9 mouse cellular contexts compared by ENCODE assay signal in the genomic region with DNA sequence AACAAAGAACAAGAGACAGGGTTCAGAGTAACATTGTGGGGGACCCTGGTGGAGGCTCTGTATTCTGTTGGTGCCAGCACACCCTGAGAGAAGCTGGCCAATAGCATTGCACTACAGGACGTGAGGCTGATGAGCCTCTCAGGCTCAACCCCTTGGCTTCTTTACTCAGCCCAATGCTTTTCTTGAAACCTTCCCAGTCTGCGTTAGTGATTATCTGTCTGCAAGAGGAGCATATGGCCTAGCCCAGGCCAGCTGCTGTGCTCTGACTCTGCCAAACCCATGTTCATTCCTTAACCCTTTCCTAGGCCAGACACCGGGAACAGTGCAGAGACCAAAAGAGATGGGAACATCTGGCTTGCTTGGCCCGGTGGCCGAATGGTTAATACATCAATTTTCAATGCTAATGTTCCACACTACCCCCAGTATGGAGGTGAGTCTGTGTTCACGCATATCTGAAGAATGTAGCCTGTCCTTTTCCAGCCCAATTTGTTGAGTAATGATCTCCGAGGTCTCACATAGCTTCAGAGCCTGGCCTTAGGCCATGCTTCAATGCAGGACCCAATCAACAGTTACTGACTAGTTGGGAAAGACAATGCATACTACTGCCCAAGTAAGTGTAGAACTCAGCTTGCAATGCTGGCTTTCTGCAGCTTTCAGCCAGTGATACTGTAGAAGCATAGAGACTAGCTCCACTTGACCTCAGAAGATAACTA.
DNase-seq lines count a peak whose midpoint lies in the region; ATAC-seq lines count a peak whose summit lies in the region.
"Had no signal": no experiment of that assay in that cellular context is flagged by ENCODE, and none has a peak within 500 bp of the region (broad histone marks: within the 10 kb centered on the region; RNA-seq: fewer than 3 reads in every experiment).

No protein-coding gene starts in this region.

- no peaks in the 10 kb centered on the region for H3K36me3 ChIP-seq in kidney, embryonic 15.5 days
- no peaks in the 10 kb centered on the region for H3K36me3 ChIP-seq in forebrain, embryonic 10.5 days (replicated peaks)
- H3K36me3 ChIP-seq in hindbrain, embryonic 11.5 days (ENCODE audit: control insufficient read depth, insufficient read depth, low read length): no peaks in the 10 kb centered on the region
- H3K36me3 ChIP-seq in midbrain, embryonic 14.5 days (ENCODE audit: control insufficient read depth, insufficient read depth, low read length): no peaks in the 10 kb centered on the region

- no peak overlapping the region for H3K4me3 ChIP-seq in kidney, embryonic 15.5 days (replicated peaks)
- no peak overlapping the region for H3K4me3 ChIP-seq in forebrain, embryonic 10.5 days
- no peak overlapping the region for H3K4me3 ChIP-seq in hindbrain, embryonic 11.5 days (ENCODE audit: low read depth, low read length)
- no peak overlapping the region for H3K4me3 ChIP-seq in midbrain, embryonic 14.5 days (replicated peaks; ENCODE audit: low read depth, low read length)
- H3K4me3 ChIP-seq: myocyte had no signal

- no peaks in the 10 kb centered on the region for H3K4me1 ChIP-seq in kidney, embryonic 15.5 days
- H3K4me1 ChIP-seq in forebrain, embryonic 10.5 days: peaks cover 9% of the 10 kb centered on the region
- no peaks in the 10 kb centered on the region for H3K4me1 ChIP-seq in hindbrain, embryonic 11.5 days (replicated peaks; ENCODE audit: control insufficient read depth, insufficient read depth, low read length)
- H3K4me1 ChIP-seq in midbrain, embryonic 14.5 days (ENCODE audit: control insufficient read depth, insufficient read depth, low read length): no peaks in the 10 kb centered on the region

- H3K27ac ChIP-seq in kidney, embryonic 15.5 days: no peak overlapping the region
- 0 out of 2 replicates have a peak overlapping the region, but pooled peaks have one; percentile 15 for H3K27ac ChIP-seq in forebrain, embryonic 10.5 days
- H3K27ac ChIP-seq in hindbrain, embryonic 11.5 days (ENCODE audit: low read depth, low read length): no peak overlapping the region
- H3K27ac ChIP-seq in midbrain, embryonic 14.5 days (replicated peaks; ENCODE audit: low read depth, low read length): 0 out of 2 replicates have a peak overlapping the region, but pooled peaks have one; percentile 26

- no peak overlapping the region for H3K9ac ChIP-seq in kidney, embryonic 15.5 days
- H3K9ac ChIP-seq in hindbrain, embryonic 11.5 days (ENCODE audit: low read depth, low read length): no peak overlapping the region
- no peak overlapping the region for H3K9ac ChIP-seq in midbrain, embryonic 14.5 days (replicated peaks; ENCODE audit: low read length)

- DNase-seq in kidney, postnatal 14 days: no peak
- no peak for DNase-seq in forebrain, embryonic 10.5 days (ENCODE audit: extremely low spot score, low spot score)
- DNase-seq in hindbrain, embryonic 11.5 days (ENCODE audit: low spot score): peak; percentile 18
- peak; percentile 44 for DNase-seq in midbrain, embryonic 14.5 days
- DNase-seq in frontal cortex, postnatal 25 days (ENCODE audit: low spot score in 2 of 2): no peak
- no peak for DNase-seq in left cerebral cortex, adult 11 months (ENCODE audit: low spot score)
- DNase-seq in spleen, adult 12 weeks (ENCODE audit: low spot score): no peak

- no peak overlapping the region for H3K4me2 ChIP-seq in kidney, embryonic 15.5 days
- H3K4me2 ChIP-seq in hindbrain, embryonic 11.5 days (replicated peaks; ENCODE audit: low read depth, low read length): no peak overlapping the region
- no peak overlapping the region for H3K4me2 ChIP-seq in midbrain, embryonic 14.5 days (ENCODE audit: low read length)

- ATAC-seq in kidney, embryonic 15.5 days (replicated peaks; ENCODE audit: low FRiP score): 0 out of 2 replicates have a peak, but pooled peaks have one; percentile 22
- ATAC-seq in hindbrain, embryonic 11.5 days (ENCODE audit: low FRiP score): peak; percentile 45; the same call in 1 of the 2 replicates
- peak; percentile 57 for ATAC-seq in midbrain, embryonic 14.5 days (ENCODE audit: low FRiP score, low TSS enrichment)

- H3K9me3 ChIP-seq in kidney, embryonic 15.5 days (replicated peaks): 0 out of 2 replicates have a peak, but pooled peaks cover 3% of the 10 kb centered on the region
- 0 out of 2 replicates have a peak, but pooled peaks cover 3% of the 10 kb centered on the region for H3K9me3 ChIP-seq in forebrain, embryonic 10.5 days
- no peaks in the 10 kb centered on the region for H3K9me3 ChIP-seq in hindbrain, embryonic 11.5 days (ENCODE audit: control insufficient read depth, low read length)
- H3K9me3 ChIP-seq in midbrain, embryonic 14.5 days (ENCODE audit: control insufficient read depth, low read length): no peaks in the 10 kb centered on the region

- WGBS in kidney, embryonic 15.5 days: 69% methylated on average over 7 of the region's 7 CpGs
- 79% methylated on average over 7 of the region's 7 CpGs for WGBS in forebrain, embryonic 10.5 days
- WGBS in hindbrain, embryonic 11.5 days: 66% methylated on average over 7 of the region's 7 CpGs
- 66% methylated on average over 7 of the region's 7 CpGs for WGBS in midbrain, embryonic 14.5 days

- no peaks in the 10 kb centered on the region for H3K27me3 ChIP-seq in kidney, embryonic 15.5 days
- no peaks in the 10 kb centered on the region for H3K27me3 ChIP-seq in forebrain, embryonic 10.5 days (ENCODE audit: poor library complexity, severe bottlenecking)
- H3K27me3 ChIP-seq in hindbrain, embryonic 11.5 days (ENCODE audit: control insufficient read depth, insufficient read depth, low read length): no peaks in the 10 kb centered on the region
- H3K27me3 ChIP-seq in midbrain, embryonic 14.5 days (ENCODE audit: control insufficient read depth, insufficient read depth, low read length): no peaks in the 10 kb centered on the region

Comparison
In these comparisons a context has a peak if more than half of its experiments do, and no peak if none do; other contexts are left out.
1. H3K27ac ChIP-seq: peak in forebrain, embryonic 10.5 days (single experiment) and midbrain, embryonic 14.5 days (single experiment); none in kidney, embryonic 15.5 days (single experiment) and hindbrain, embryonic 11.5 days (single experiment).
2. DNase-seq: peak in hindbrain, embryonic 11.5 days (single experiment) and midbrain, embryonic 14.5 days (single experiment); none in kidney, postnatal 14 days (single experiment), forebrain, embryonic 10.5 days (single experiment), frontal cortex, postnatal 25 days (0 of 2), left cerebral cortex, adult 11 months (single experiment) and spleen, adult 12 weeks (single experiment).
3. Peak in every context shown above with its lines, with median percentiles within 50 percentile points of each other: ATAC-seq.